16 mouse cellular contexts compared by ENCODE assay signal in genomic region chr15:80577166-80577960, GRCm38 (mm10). TPM values are rescaled to one million over a fixed set of nuclear protein-coding genes. Genes with fewer than 3 reads are reported as not detected.
DNase-seq lines count a peak whose midpoint lies in the region; ATAC-seq and TF ChIP-seq lines count a peak whose summit lies in the region.
"Had no signal": no experiment of that assay in that cellular context is flagged by ENCODE, and none has a peak within 500 bp of the region (broad histone marks: within the 10 kb centered on the region; RNA-seq: fewer than 3 reads in every experiment).

No protein-coding gene starts in this region.

- WGBS in forebrain, embryonic 10.5 days, result 9% methylated on average over 22 of the region's 22 CpGs
- WGBS in forebrain, embryonic 15.5 days, result 5% methylated on average over 22 of the region's 22 CpGs
- 79% methylated on average over 22 of the region's 22 CpGs for WGBS in spleen, adult 2 months
- 9% methylated on average over 22 of the region's 22 CpGs for WGBS in hindbrain, embryonic 16.5 days
- WGBS in olfactory bulb, adult 2 months, result 13% methylated on average over 22 of the region's 22 CpGs
- 39% methylated on average over 22 of the region's 22 CpGs for WGBS in liver, postnatal 0 days (ENCODE audit: insufficient replicate concordance)

- H3K27me3 ChIP-seq in forebrain, embryonic 10.5 days (ENCODE audit: poor library complexity, severe bottlenecking), result peaks cover 47% of the 10 kb centered on the region
- no peaks in the 10 kb centered on the region for H3K27me3 ChIP-seq in forebrain, embryonic 15.5 days
- H3K27me3 ChIP-seq in spleen, adult 2 months (ENCODE audit: control insufficient read depth, insufficient read depth, low read length), result no peaks in the 10 kb centered on the region
- H3K27me3 ChIP-seq in hindbrain, embryonic 16.5 days (replicated peaks; ENCODE audit: control insufficient read depth, insufficient read depth, low read length), result 0 out of 2 replicates have a peak, but pooled peaks cover 3% of the 10 kb centered on the region
- H3K27me3 ChIP-seq in liver, postnatal 0 days (ENCODE audit: insufficient read depth, low read length), result peaks cover 11% of the 10 kb centered on the region

- H3K4me1 ChIP-seq in forebrain, embryonic 10.5 days, result peaks cover 17% of the 10 kb centered on the region
- peaks cover 23% of the 10 kb centered on the region for H3K4me1 ChIP-seq in forebrain, embryonic 15.5 days
- H3K4me1 ChIP-seq in spleen, adult 2 months (ENCODE audit: control insufficient read depth, insufficient read depth, insufficient read length), result peaks cover 5% of the 10 kb centered on the region
- peaks cover 5% of the 10 kb centered on the region; the same call in 1 of the 2 replicates for H3K4me1 ChIP-seq in hindbrain, embryonic 16.5 days (ENCODE audit: control insufficient read depth, insufficient read depth, low read depth, low read length)
- peaks cover 20% of the 10 kb centered on the region for H3K4me1 ChIP-seq in olfactory bulb, adult 2 months (ENCODE audit: control insufficient read depth, insufficient read depth, low read length)
- no peaks in the 10 kb centered on the region for H3K4me1 ChIP-seq in liver, postnatal 0 days (ENCODE audit: insufficient read depth)

- no peak for TF ChIP-seq POLR2A in spleen, adult 2 months (IDR thresholded peaks at IDR 0.05; ENCODE audit: low read depth, low read length)
- TF ChIP-seq POLR2A in olfactory bulb, adult 2 months (IDR thresholded peaks at IDR 0.05; ENCODE audit: insufficient read depth, low read depth, low read length), result no peak

- no peak overlapping the region; the same call in 1 of the 2 replicates for H3K4me2 ChIP-seq in forebrain, embryonic 15.5 days (replicated peaks)
- peak overlapping the region; percentile 36; the same call in 1 of the 2 replicates for H3K4me2 ChIP-seq in hindbrain, embryonic 16.5 days (ENCODE audit: low read length)
- H3K4me2 ChIP-seq in liver, postnatal 0 days (ENCODE audit: low read depth, low read length), result no peak overlapping the region
- H3K4me2 ChIP-seq: embryonic facial prominence, embryonic 15.5 days; liver, embryonic 13.5 days had no signal

- no peaks in the 10 kb centered on the region for H3K36me3 ChIP-seq in forebrain, embryonic 10.5 days (replicated peaks)
- H3K36me3 ChIP-seq in forebrain, embryonic 15.5 days, result no peaks in the 10 kb centered on the region
- no peaks in the 10 kb centered on the region for H3K36me3 ChIP-seq in spleen, adult 2 months (ENCODE audit: control insufficient read depth, insufficient read depth, low read length)
- H3K36me3 ChIP-seq in hindbrain, embryonic 16.5 days (ENCODE audit: control insufficient read depth, insufficient read depth, low read length), result no peaks in the 10 kb centered on the region
- H3K36me3 ChIP-seq in liver, postnatal 0 days (replicated peaks; ENCODE audit: insufficient read depth, low read length), result no peaks in the 10 kb centered on the region
- H3K36me3 ChIP-seq: embryonic facial prominence, embryonic 15.5 days; liver, embryonic 13.5 days had no signal

- H3K9me3 ChIP-seq in forebrain, embryonic 10.5 days, result no peaks in the 10 kb centered on the region
- H3K9me3 ChIP-seq in forebrain, embryonic 15.5 days, result no peaks in the 10 kb centered on the region
- H3K9me3 ChIP-seq in hindbrain, embryonic 16.5 days (ENCODE audit: control insufficient read depth, low read length), result no peaks in the 10 kb centered on the region
- H3K9me3 ChIP-seq in liver, postnatal 0 days (ENCODE audit: low read length), result no peaks in the 10 kb centered on the region
- H3K9me3 ChIP-seq: embryonic facial prominence, embryonic 15.5 days; liver, embryonic 13.5 days had no signal

- no peak for TF ChIP-seq CTCF in spleen, adult 2 months (IDR thresholded peaks at IDR 0.05; ENCODE audit: extremely low read depth, insufficient read depth, insufficient read length, insufficient replicate concordance)
- no peak for TF ChIP-seq CTCF in olfactory bulb, adult 2 months (IDR thresholded peaks at IDR 0.05; ENCODE audit: insufficient read depth, low read depth, low read length)
- TF ChIP-seq CTCF in liver, postnatal 0 days (IDR thresholded peaks at IDR 0.05; ENCODE audit: low read depth), result no peak

- peak overlapping the region; percentile 27 for H3K4me3 ChIP-seq in forebrain, embryonic 10.5 days
- H3K4me3 ChIP-seq in forebrain, embryonic 15.5 days, result no peak overlapping the region
- H3K4me3 ChIP-seq in spleen, adult 2 months (ENCODE audit: extremely low read depth, insufficient read depth, insufficient read length), result peak overlapping the region; percentile 11; the same call in 1 of the 2 replicates
- no peak overlapping the region for H3K4me3 ChIP-seq in hindbrain, embryonic 16.5 days (ENCODE audit: low read length)
- no peak overlapping the region for H3K4me3 ChIP-seq in olfactory bulb, adult 2 months (ENCODE audit: insufficient read depth, low read depth, low read length)
- no peak overlapping the region for H3K4me3 ChIP-seq in liver, postnatal 0 days (ENCODE audit: low read depth, low read length)
- H3K4me3 ChIP-seq: embryonic facial prominence, embryonic 15.5 days; gastrocnemius, adult 2 months; liver, embryonic 13.5 days had no signal

- no peak for ATAC-seq in forebrain, embryonic 15.5 days (replicated peaks)
- ATAC-seq in hindbrain, embryonic 16.5 days, result no peak
- no peak for ATAC-seq in liver, postnatal 0 days
- ATAC-seq: Patski had no signal

- H3K9ac ChIP-seq in forebrain, embryonic 15.5 days (replicated peaks), result no peak overlapping the region
- no peak overlapping the region for H3K9ac ChIP-seq in hindbrain, embryonic 16.5 days (ENCODE audit: low read depth, low read length)
- H3K9ac ChIP-seq in liver, postnatal 0 days (replicated peaks), result no peak overlapping the region
- H3K9ac ChIP-seq: embryonic facial prominence, embryonic 15.5 days; liver, embryonic 13.5 days had no signal

- H3K27ac ChIP-seq in forebrain, embryonic 10.5 days, result no peak overlapping the region
- H3K27ac ChIP-seq in forebrain, embryonic 15.5 days (replicated peaks), result no peak overlapping the region
- H3K27ac ChIP-seq in spleen, adult 2 months (ENCODE audit: insufficient read depth, low read length), result peak overlapping the region; percentile 10; the same call in 1 of the 2 replicates
- H3K27ac ChIP-seq in hindbrain, embryonic 16.5 days (ENCODE audit: low read depth, low read length), result no peak overlapping the region
- H3K27ac ChIP-seq in olfactory bulb, adult 2 months (ENCODE audit: insufficient read depth, low read depth, low read length), result peak overlapping the region; percentile 28; the same call in 1 of the 2 replicates
- H3K27ac ChIP-seq in liver, postnatal 0 days (ENCODE audit: low read depth), result no peak overlapping the region
- H3K27ac ChIP-seq: embryonic facial prominence, embryonic 15.5 days; gastrocnemius, adult 2 months; liver, embryonic 13.5 days had no signal

- DNase-seq in forebrain, embryonic 10.5 days (ENCODE audit: extremely low spot score, low spot score), result no peak
- DNase-seq in spleen, adult 2 months (ENCODE audit: low read depth in 1 of 2, low spot score in 2 of 2), result no peak
- DNase-seq in spleen, adult 12 weeks (ENCODE audit: low spot score), result no peak
- no peak for DNase-seq in lung, postnatal 25 days (ENCODE audit: low spot score)
- no peak for DNase-seq in liver, postnatal 0 days
- DNase-seq: cerebellum, adult 8-10 months; gastrocnemius, adult 2 months; kidney, adult 11 months; liver, embryonic 13.5 days had no signal

- no peak for TF ChIP-seq EP300 in liver, postnatal 0 days (IDR thresholded peaks at IDR 0.05; ENCODE audit: low read depth)

RNA-seq across cellular contexts. Expression of gene Grap2, which starts 5.0 kb away (rescaled TPM):
- polyA plus RNA-seq in forebrain, embryonic 10.5 days (2016; fragmentation: Nextera tagmentation; extraction: Ambion mirVana), result 1.4 and 1.5 TPM in 2 replicates
- polyA plus RNA-seq in forebrain, embryonic 15.5 days (2015; fragmentation: Nextera tagmentation; extraction: Ambion mirVana), result 0.09 TPM in 1 of 2 replicates, not detected in the other
- 54.4 and 58.2 TPM in 2 replicates for polyA plus RNA-seq in spleen, adult 2 months (2012; rRNA removed)
- 0.27 and 0.31 TPM in 2 replicates for polyA plus RNA-seq in hindbrain, embryonic 16.5 days (2015; fragmentation: Nextera tagmentation; extraction: Ambion mirVana)
- polyA plus RNA-seq in olfactory bulb, adult 2 months (2012; ENCODE audit: insufficient read depth, insufficient read length, low replicate concordance, missing spikeins), result not detected in 2 replicates
- 12.1 and 13.3 TPM in 2 replicates for polyA plus RNA-seq in liver, postnatal 0 days (2015; fragmentation: Nextera tagmentation; extraction: Ambion mirVana)
- polyA plus RNA-seq: Patski had no signal

RNA-seq across cellular contexts. Expression of gene Enthd1, which starts 12.4 kb away (rescaled TPM):
- polyA plus RNA-seq in forebrain, embryonic 10.5 days (2016; fragmentation: Nextera tagmentation; extraction: Ambion mirVana), result not detected in 2 replicates
- polyA plus RNA-seq in forebrain, embryonic 15.5 days (2015; fragmentation: Nextera tagmentation; extraction: Ambion mirVana), result not detected in 2 replicates
- 0.05 TPM in 2 replicates for polyA plus RNA-seq in spleen, adult 2 months (2012; rRNA removed)
- not detected in 2 replicates for polyA plus RNA-seq in hindbrain, embryonic 16.5 days (2015; fragmentation: Nextera tagmentation; extraction: Ambion mirVana)
- not detected in 2 replicates for polyA plus RNA-seq in olfactory bulb, adult 2 months (2012; ENCODE audit: insufficient read depth, insufficient read length, low replicate concordance, missing spikeins)
- not detected in 2 replicates for polyA plus RNA-seq in liver, postnatal 0 days (2015; fragmentation: Nextera tagmentation; extraction: Ambion mirVana)
- polyA plus RNA-seq: embryonic facial prominence, embryonic 15.5 days; large intestine, adult 2 months; liver, embryonic 13.5 days; Patski; small intestine, adult 2 months had no signal

Comparison
In these comparisons a context has a peak if more than half of its experiments do, and no peak if none do; other contexts are left out.
1. H3K4me3 ChIP-seq: peak in forebrain, embryonic 10.5 days (single experiment) and spleen, adult 2 months (single experiment); none in forebrain, embryonic 15.5 days (single experiment), hindbrain, embryonic 16.5 days (single experiment), olfactory bulb, adult 2 months (single experiment) and liver, postnatal 0 days (single experiment).
2. H3K27ac ChIP-seq: peak in spleen, adult 2 months (single experiment) and olfactory bulb, adult 2 months (single experiment); none in forebrain, embryonic 10.5 days (single experiment), forebrain, embryonic 15.5 days (single experiment), hindbrain, embryonic 16.5 days (single experiment) and liver, postnatal 0 days (single experiment).